9 mouse cellular contexts compared by ENCODE assay signal in genomic region chr2:70565651-70566602, GRCm38 (mm10). TPM values are rescaled to one million over a fixed set of nuclear protein-coding genes. Genes with fewer than 3 reads are reported as not detected.
DNase-seq lines count a peak whose midpoint lies in the region; ATAC-seq and TF ChIP-seq lines count a peak whose summit lies in the region.
"Had no signal": no experiment of that assay in that cellular context is flagged by ENCODE, and none has a peak within 500 bp of the region (broad histone marks: within the 10 kb centered on the region; RNA-seq: fewer than 3 reads in every experiment).

No protein-coding gene starts in this region.

- peak overlapping the region; percentile 20 for H3K4me3 ChIP-seq in heart, embryonic 11.5 days (ENCODE audit: low read depth, low read length)
- H3K4me3 ChIP-seq in E14TG2a.4 (replicated peaks; ENCODE audit: low read length), result peak overlapping the region; percentile 69
- H3K4me3 ChIP-seq in forebrain, embryonic 11.5 days (ENCODE audit: low read depth, low read length), result peak overlapping the region; percentile 15
- 0 out of 2 replicates have a peak overlapping the region, but pooled peaks have one; percentile 0 for H3K4me3 ChIP-seq in limb, embryonic 14.5 days (replicated peaks; ENCODE audit: low read length)

- H3K27ac ChIP-seq in heart, embryonic 11.5 days (ENCODE audit: low read depth, low read length), result no peak overlapping the region
- H3K27ac ChIP-seq in forebrain, embryonic 11.5 days (ENCODE audit: low read depth, low read length), result no peak overlapping the region
- H3K27ac ChIP-seq in limb, embryonic 14.5 days (replicated peaks; ENCODE audit: low read depth, low read length), result no peak overlapping the region

- no peak for TF ChIP-seq CTCF in E14TG2a.4 (conservative IDR thresholded peaks at IDR 0.05; ENCODE audit: low read length)

- no peak for TF ChIP-seq POLR2A in limb, embryonic 14.5 days (IDR thresholded peaks at IDR 0.05; ENCODE audit: borderline replicate concordance, extremely low read depth, insufficient read depth, insufficient read length)

- peak overlapping the region; percentile 85 for H3K4me2 ChIP-seq in heart, embryonic 11.5 days
- peak overlapping the region; percentile 45 for H3K4me2 ChIP-seq in forebrain, embryonic 11.5 days (ENCODE audit: low read depth, low read length, severe bottlenecking)
- H3K4me2 ChIP-seq in limb, embryonic 14.5 days (replicated peaks; ENCODE audit: low read depth, low read length, severe bottlenecking), result 0 out of 2 replicates have a peak overlapping the region, but pooled peaks have one; percentile 16

- DNase-seq in heart, adult 18-20 months, result no peak
- DNase-seq in forebrain, embryonic 11.5 days (ENCODE audit: low spot score), result no peak
- DNase-seq in limb, embryonic 14.5 days (ENCODE audit: low spot score), result no peak
- DNase-seq in gastrocnemius, adult 18-20 months (ENCODE audit: low spot score), result no peak
- no peak for DNase-seq in spleen, postnatal 36 days (ENCODE audit: low spot score in 2 of 2)
- DNase-seq in natural killer cell, adult 2 months (ENCODE audit: low spot score in 2 of 2), result no peak
- DNase-seq: gastrocnemius, postnatal 25 days had no signal

- 4% methylated on average over 30 of the region's 30 CpGs for WGBS in heart, embryonic 11.5 days (ENCODE audit: insufficient replicate concordance)
- WGBS in forebrain, embryonic 11.5 days, result 2% methylated on average over 30 of the region's 30 CpGs
- 4% methylated on average over 26 of the region's 30 CpGs for WGBS in limb, embryonic 14.5 days

- peaks cover 92% of the 10 kb centered on the region for H3K27me3 ChIP-seq in heart, embryonic 11.5 days (ENCODE audit: control insufficient read depth, insufficient read depth, low read length)
- H3K27me3 ChIP-seq in E14TG2a.4 (ENCODE audit: insufficient read depth, low read length), result peaks cover 93% of the 10 kb centered on the region
- peaks cover 93% of the 10 kb centered on the region for H3K27me3 ChIP-seq in forebrain, embryonic 11.5 days (ENCODE audit: control insufficient read depth, insufficient read depth, low read length)
- peaks cover 96% of the 10 kb centered on the region for H3K27me3 ChIP-seq in limb, embryonic 14.5 days (ENCODE audit: control insufficient read depth, insufficient read depth, low read length)

- peaks cover 39% of the 10 kb centered on the region for H3K4me1 ChIP-seq in heart, embryonic 11.5 days (ENCODE audit: control insufficient read depth, insufficient read depth, low read length)
- H3K4me1 ChIP-seq in E14TG2a.4 (replicated peaks; ENCODE audit: low read depth, low read length), result peaks cover 80% of the 10 kb centered on the region
- peaks cover 42% of the 10 kb centered on the region for H3K4me1 ChIP-seq in forebrain, embryonic 11.5 days (replicated peaks; ENCODE audit: control insufficient read depth, insufficient read depth, low read length)
- peaks cover 37% of the 10 kb centered on the region for H3K4me1 ChIP-seq in limb, embryonic 14.5 days (ENCODE audit: control insufficient read depth, insufficient read depth, low read length)

- H3K36me3 ChIP-seq in heart, embryonic 11.5 days (ENCODE audit: control insufficient read depth, insufficient read depth, low read length), result no peaks in the 10 kb centered on the region
- peaks cover 17% of the 10 kb centered on the region for H3K36me3 ChIP-seq in E14TG2a.4 (ENCODE audit: insufficient read depth, low read length)
- H3K36me3 ChIP-seq in forebrain, embryonic 11.5 days (ENCODE audit: control insufficient read depth, insufficient read depth, low read length), result no peaks in the 10 kb centered on the region
- H3K36me3 ChIP-seq in limb, embryonic 14.5 days (ENCODE audit: control insufficient read depth, insufficient read depth, low read length), result no peaks in the 10 kb centered on the region

- H3K9me3 ChIP-seq in heart, embryonic 11.5 days (replicated peaks; ENCODE audit: control insufficient read depth, low read length), result no peaks in the 10 kb centered on the region
- no peaks in the 10 kb centered on the region for H3K9me3 ChIP-seq in E14TG2a.4 (ENCODE audit: low read length)
- H3K9me3 ChIP-seq in forebrain, embryonic 11.5 days (ENCODE audit: control insufficient read depth, low read length), result no peaks in the 10 kb centered on the region
- no peaks in the 10 kb centered on the region for H3K9me3 ChIP-seq in limb, embryonic 14.5 days (ENCODE audit: control insufficient read depth, low read length)

- H3K9ac ChIP-seq in heart, embryonic 11.5 days (ENCODE audit: low read depth, low read length), result 0 out of 2 replicates have a peak overlapping the region, but pooled peaks have one; percentile 30
- peak overlapping the region; percentile 29; the same call in 1 of the 2 replicates for H3K9ac ChIP-seq in forebrain, embryonic 11.5 days (ENCODE audit: low read length)
- no peak overlapping the region for H3K9ac ChIP-seq in limb, embryonic 14.5 days (ENCODE audit: low read depth, low read length, severe bottlenecking)

- ATAC-seq in heart, embryonic 11.5 days (replicated peaks; ENCODE audit: insufficient number of reproducible peaks, low FRiP score, low TSS enrichment), result no peak
- ATAC-seq in forebrain, embryonic 11.5 days (replicated peaks; ENCODE audit: low FRiP score), result no peak
- no peak for ATAC-seq in limb, embryonic 14.5 days (ENCODE audit: low FRiP score, low read depth)

RNA-seq across cellular contexts. Expression of gene Gad1, which starts 13.1 kb away (rescaled TPM):
- 0.57 and 0.99 TPM in 2 replicates for polyA plus RNA-seq in heart, embryonic 11.5 days (2014; fragmentation: Nextera tagmentation; extraction: Ambion mirVana)
- under 1 TPM in 1 of 2 experiments, not detected in 1; 0.17 TPM for total RNA-seq in heart, adult 18-20 months (2021)
- 14.2 and 17.2 TPM in 2 replicates for polyA plus RNA-seq in forebrain, embryonic 11.5 days (2014; fragmentation: Nextera tagmentation; extraction: Ambion mirVana)
- 0.51 and 0.91 TPM in 2 replicates for polyA plus RNA-seq in limb, embryonic 14.5 days (2012; rRNA removed)
- 0.37 and 0.39 TPM in 2 replicates for polyA plus RNA-seq in limb, embryonic 14.5 days (2014; fragmentation: Nextera tagmentation; extraction: Ambion mirVana)
- under 1 TPM in 1 of 2 experiments, not detected in 1; 0.12 TPM for total RNA-seq in gastrocnemius, adult 18-20 months (2021)

RNA-seq across cellular contexts. Expression of gene Erich2, which starts 57.3 kb away (rescaled TPM):
- polyA plus RNA-seq in heart, embryonic 11.5 days (2014; fragmentation: Nextera tagmentation; extraction: Ambion mirVana), result 0.31 and 1.0 TPM in 2 replicates
- total RNA-seq in heart, adult 18-20 months (2021), result 1 to 10 TPM in 1 of 2 experiments, not detected in 1; 1.3 TPM
- polyA plus RNA-seq in forebrain, embryonic 11.5 days (2014; fragmentation: Nextera tagmentation; extraction: Ambion mirVana), result 0.79 and 0.80 TPM in 2 replicates
- 1.1 and 2.0 TPM in 2 replicates for polyA plus RNA-seq in limb, embryonic 14.5 days (2012; rRNA removed)
- 1.3 and 2.2 TPM in 2 replicates for polyA plus RNA-seq in limb, embryonic 14.5 days (2014; fragmentation: Nextera tagmentation; extraction: Ambion mirVana)
- total RNA-seq in gastrocnemius, adult 18-20 months (2021), result not detected
- total RNA-seq: gastrocnemius, postnatal 25 days had no signal

Comparison
In these comparisons a context has a peak if more than half of its experiments do, and no peak if none do; other contexts are left out.
1. H3K4me2 ChIP-seq: peak in every context shown above with its lines; median percentile 85 in heart, embryonic 11.5 days; 45 in forebrain, embryonic 11.5 days; 16 in limb, embryonic 14.5 days.
2. H3K4me3 ChIP-seq: peak in every context shown above with its lines; median percentile 69 in E14TG2a.4; 20 in heart, embryonic 11.5 days; 15 in forebrain, embryonic 11.5 days; 0 in limb, embryonic 14.5 days.